Mouse (Mus musculus) kidney, postnatal 10 days (tissue): ENCODE results near the gene Sap18.
"Not testable (repeated sequence)": the region's sequence is repeated elsewhere in the genome, so short reads cannot be mapped to it uniquely, and the experiment has no call there.

Source experiments
- DNase-seq: peaks from one replicate; pipeline ENCODE4 v3.0.0; 2021; ENCODE audit warnings: mixed read lengths

Sap18 gene

GRCm38 (mm10) chr14:57797991-57798931 is at the start of gene Sap18:
Gene Sap18 (plus strand): TSS chr14:57798180.
- DNase-seq: peak; percentile 98

GRCm38 (mm10) chr14:57749501-57749900 is 48.5 kb upstream of the Sap18 start:
- no peak for DNase-seq

- DNase-seq: not testable (repeated sequence)
These were observed 47.0 kb upstream of the Sap18 start for GRCm38 (mm10) chr14:57751006-57751405.

- DNase-seq: no peak
These were observed 44.5 kb upstream of the Sap18 start for GRCm38 (mm10) chr14:57753351-57753992.

- no peak for DNase-seq
These were observed 42.3 kb upstream of the Sap18 start for GRCm38 (mm10) chr14:57755661-57756060.

GRCm38 (mm10) chr14:57756094-57756493 is 41.9 kb upstream of the Sap18 start:
- no peak for DNase-seq

- no peak for DNase-seq
These were observed 39.7 kb upstream of the Sap18 start, which contains the start of gene Lats2 for GRCm38 (mm10) chr14:57758237-57758636. Gene Lats2 (minus strand): TSS chr14:57758388.

- no peak for DNase-seq
These were observed 37.2 kb upstream of the Sap18 start for GRCm38 (mm10) chr14:57760447-57761412.

GRCm38 (mm10) chr14:57769102-57769501 is 28.9 kb upstream of the Sap18 start:
- DNase-seq: peak; percentile 29

GRCm38 (mm10) chr14:57772157-57772815 is 25.7 kb upstream of the Sap18 start:
- DNase-seq: no peak

- DNase-seq: peak; percentile 29
These were observed 10.6 kb upstream of the Sap18 start for GRCm38 (mm10) chr14:57787406-57787805.

GRCm38 (mm10) chr14:57789311-57789710 is 8.7 kb upstream of the Sap18 start:
- no peak for DNase-seq

GRCm38 (mm10) chr14:57789759-57790158 is 8.2 kb upstream of the Sap18 start:
- DNase-seq: no peak

GRCm38 (mm10) chr14:57791171-57791570 is 6.8 kb upstream of the Sap18 start:
- DNase-seq: no peak

GRCm38 (mm10) chr14:57797551-57797950 is 429 bp upstream of the Sap18 start:
- peak; percentile 6 for DNase-seq

- no peak for DNase-seq
These were observed 5.8 kb downstream of the Sap18 start for GRCm38 (mm10) chr14:57803731-57804130.

GRCm38 (mm10) chr14:57808558-57808957 is 10.6 kb downstream of the Sap18 start:
- peak; percentile 24 for DNase-seq

- DNase-seq: no peak
These were observed 12.9 kb downstream of the Sap18 start for GRCm38 (mm10) chr14:57810886-57811285.

- DNase-seq: no peak
These were observed 13.9 kb downstream of the Sap18 start for GRCm38 (mm10) chr14:57811844-57812243.

GRCm38 (mm10) chr14:57820839-57821238 is 22.9 kb downstream of the Sap18 start:
- no peak for DNase-seq

GRCm38 (mm10) chr14:57825788-57826751 is 28.1 kb downstream of the Sap18 start, which contains the start of the genes Ska3 and Mrpl57:
Gene Ska3 (minus strand): TSS chr14:57826185.
Gene Mrpl57 (plus strand): TSS chr14:57826234.
- peak; percentile 95 for DNase-seq
